In the genomic region with DNA sequence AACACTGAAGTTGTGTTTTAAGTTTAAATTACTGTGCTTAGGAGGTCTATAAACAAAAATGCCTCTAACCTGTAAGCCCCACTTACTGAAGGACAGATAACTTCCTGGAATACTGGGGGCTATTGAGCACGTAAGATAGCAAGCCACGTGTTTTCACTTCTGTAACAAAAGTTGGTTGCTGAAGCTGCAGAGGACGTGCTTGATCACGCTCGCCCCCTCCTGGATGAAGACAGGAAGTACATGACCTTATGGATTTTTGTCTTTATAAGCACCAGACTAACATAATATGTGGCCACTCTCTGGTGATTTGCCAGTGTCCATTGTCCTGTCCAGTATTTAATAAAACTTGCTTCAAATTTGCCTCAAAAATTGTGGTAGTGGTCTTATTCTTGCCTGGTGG, we compare ENCODE assay signal across 10 mouse cellular contexts. TPM values are rescaled to one million over a fixed set of nuclear protein-coding genes. Genes with fewer than 3 reads are reported as not detected.
DNase-seq lines count a peak whose midpoint lies in the region; ATAC-seq lines count a peak whose summit lies in the region.
"Had no signal": no experiment of that assay in that cellular context is flagged by ENCODE, and none has a peak within 500 bp of the region (broad histone marks: within the 10 kb centered on the region; RNA-seq: fewer than 3 reads in every experiment).

No protein-coding gene starts in this region.

- no peak overlapping the region for H3K4me2 ChIP-seq in midbrain, embryonic 11.5 days
- H3K4me2 ChIP-seq in midbrain, embryonic 13.5 days (replicated peaks), result no peak overlapping the region
- H3K4me2 ChIP-seq: heart, embryonic 12.5 days had no signal

- ATAC-seq in midbrain, embryonic 11.5 days (ENCODE audit: low FRiP score), result no peak
- ATAC-seq in midbrain, embryonic 13.5 days, result no peak
- peak; percentile 72 for ATAC-seq in megakaryocyte progenitor cell, adult 5-6 weeks (replicated peaks; ENCODE audit: poor library complexity)

- no peak overlapping the region for H3K9ac ChIP-seq in midbrain, embryonic 11.5 days (ENCODE audit: low read length)
- no peak overlapping the region for H3K9ac ChIP-seq in midbrain, embryonic 13.5 days (replicated peaks)
- H3K9ac ChIP-seq: heart, embryonic 12.5 days had no signal

- 61% methylated on average over 5 of the region's 5 CpGs for WGBS in midbrain, embryonic 11.5 days
- 62% methylated on average over 5 of the region's 5 CpGs for WGBS in midbrain, embryonic 13.5 days

- peak; percentile 54 for DNase-seq in embryo, embryonic 10 days (ENCODE audit: low spot score)
- DNase-seq in embryo, embryonic 9.5 days (ENCODE audit: extremely low spot score), result no peak
- DNase-seq in midbrain, embryonic 11.5 days (ENCODE audit: low spot score, missing footprints), result peak; percentile 35
- DNase-seq in brain, adult 2 months (ENCODE audit: low read depth, low spot score), result peak; percentile 38
- DNase-seq in adrenal gland, postnatal 10 days, result no peak
- no peak for DNase-seq in urinary bladder, adult 2 months (ENCODE audit: low spot score)
- DNase-seq: lung, postnatal 36 days had no signal

- H3K36me3 ChIP-seq in midbrain, embryonic 11.5 days (ENCODE audit: control insufficient read depth, insufficient read depth, low read length), result no peaks in the 10 kb centered on the region
- no peaks in the 10 kb centered on the region for H3K36me3 ChIP-seq in midbrain, embryonic 13.5 days
- H3K36me3 ChIP-seq: heart, embryonic 12.5 days had no signal

- no peaks in the 10 kb centered on the region for H3K4me1 ChIP-seq in midbrain, embryonic 11.5 days (ENCODE audit: control insufficient read depth, insufficient read depth, low read length)
- H3K4me1 ChIP-seq in midbrain, embryonic 13.5 days (replicated peaks), result no peaks in the 10 kb centered on the region

- H3K9me3 ChIP-seq in midbrain, embryonic 11.5 days (ENCODE audit: control insufficient read depth, low read length), result peaks cover 6% of the 10 kb centered on the region; the same call in 1 of the 2 replicates
- peaks cover 18% of the 10 kb centered on the region for H3K9me3 ChIP-seq in midbrain, embryonic 13.5 days

- no peak overlapping the region for H3K4me3 ChIP-seq in midbrain, embryonic 11.5 days (ENCODE audit: low read depth, low read length)
- H3K4me3 ChIP-seq in midbrain, embryonic 13.5 days (replicated peaks), result no peak overlapping the region
- H3K4me3 ChIP-seq: heart, embryonic 12.5 days had no signal

- no peaks in the 10 kb centered on the region for H3K27me3 ChIP-seq in midbrain, embryonic 11.5 days (ENCODE audit: control insufficient read depth, insufficient read depth, low read length)
- H3K27me3 ChIP-seq in midbrain, embryonic 13.5 days, result no peaks in the 10 kb centered on the region
- H3K27me3 ChIP-seq: heart, embryonic 12.5 days had no signal

- H3K27ac ChIP-seq in midbrain, embryonic 11.5 days (ENCODE audit: low read depth, low read length), result no peak overlapping the region
- H3K27ac ChIP-seq in midbrain, embryonic 13.5 days, result no peak overlapping the region

RNA-seq across cellular contexts. Expression of a gene that starts 20.4 kb away (rescaled TPM):
- 1.9 and 2.1 TPM in 2 replicates for polyA plus RNA-seq in midbrain, embryonic 11.5 days (2014; fragmentation: Nextera tagmentation; extraction: Ambion mirVana)
- 1.8 and 2.1 TPM in 2 replicates for polyA plus RNA-seq in midbrain, embryonic 13.5 days (2015; fragmentation: Nextera tagmentation; extraction: Ambion mirVana)
- 2.9 and 4.1 TPM in 2 replicates for total RNA-seq in megakaryocyte progenitor cell, adult 5-6 weeks (2015)
- total RNA-seq in megakaryocyte progenitor cell, adult 5-6 weeks (2017), result 3.9 and 8.9 TPM in 2 replicates
- 1 to 10 TPM; 3.4 to 4.8 TPM for total RNA-seq in adrenal gland, postnatal 10 days (2021)
- 7.4 and 8.9 TPM in 2 replicates for polyA plus RNA-seq in urinary bladder, adult 2 months (2012; rRNA removed)

RNA-seq across cellular contexts. Expression of a gene that starts 39.6 kb away (rescaled TPM):
- 46.3 and 49.9 TPM in 2 replicates for polyA plus RNA-seq in midbrain, embryonic 11.5 days (2014; fragmentation: Nextera tagmentation; extraction: Ambion mirVana)
- polyA plus RNA-seq in midbrain, embryonic 13.5 days (2015; fragmentation: Nextera tagmentation; extraction: Ambion mirVana), result 44.8 and 47.6 TPM in 2 replicates
- 43.9 and 48.3 TPM in 2 replicates for total RNA-seq in megakaryocyte progenitor cell, adult 5-6 weeks (2015)
- 66.8 and 74.0 TPM in 2 replicates for total RNA-seq in megakaryocyte progenitor cell, adult 5-6 weeks (2017)
- total RNA-seq in adrenal gland, postnatal 10 days (2021), result 10 to 100 TPM; 41.7 to 50.1 TPM
- polyA plus RNA-seq in urinary bladder, adult 2 months (2012; rRNA removed), result 53.4 and 53.9 TPM in 2 replicates

RNA-seq across cellular contexts. Expression of a gene that starts 58.7 kb away (rescaled TPM):
- 0.27 and 0.44 TPM in 2 replicates for polyA plus RNA-seq in midbrain, embryonic 11.5 days (2014; fragmentation: Nextera tagmentation; extraction: Ambion mirVana)
- 0.54 and 0.61 TPM in 2 replicates for polyA plus RNA-seq in midbrain, embryonic 13.5 days (2015; fragmentation: Nextera tagmentation; extraction: Ambion mirVana)
- 147 and 161 TPM in 2 replicates for total RNA-seq in megakaryocyte progenitor cell, adult 5-6 weeks (2015)
- 168 and 196 TPM in 2 replicates for total RNA-seq in megakaryocyte progenitor cell, adult 5-6 weeks (2017)
- total RNA-seq in adrenal gland, postnatal 10 days (2021), result 10 to 100 TPM; 14.8 to 15.6 TPM
- not detected in 2 replicates for polyA plus RNA-seq in urinary bladder, adult 2 months (2012; rRNA removed)

Comparison
In these comparisons a context has a peak if more than half of its experiments do, and no peak if none do; other contexts are left out.
1. DNase-seq: peak in embryo, embryonic 10 days (single experiment), midbrain, embryonic 11.5 days (single experiment) and brain, adult 2 months (single experiment); none in embryo, embryonic 9.5 days (single experiment), adrenal gland, postnatal 10 days (single experiment) and urinary bladder, adult 2 months (single experiment).